Mouse (Mus musculus) heart, postnatal 0 days (tissue): ENCODE data around the gene Tbc1d24. TPM values are rescaled to one million over a fixed set of nuclear protein-coding genes. Genes with fewer than 3 reads are reported as not detected.
A peak's percentile ranks its signal among the peaks of the same experiment; 100 is the strongest.

Source experiments
- ATAC-seq: fragments of 200-750 bp; cut with Nextera tagmentation; 2 replicates; pipeline ENCODE4 v1.8.0; 2017; ENCODE audit warnings: low read depth, moderate number of reproducible peaks, moderate library complexity; ENCODE audit not compliant: insufficient read depth
- DNase-seq: peaks from one replicate; pipeline ENCODE4 v3.0.0-alpha.2; 2016; ENCODE audit warnings: low spot score
- H3K27ac ChIP-seq: fragments of 300-500 bp; sonication (generic); 2 replicates; pipeline ENCODE4 v1.5.1; 2014; ENCODE audit warnings: low read depth, mild to moderate bottlenecking
- H3K27me3 ChIP-seq: fragments of 300-500 bp; sonication (generic); 2 replicates; pipeline ENCODE4 v1.6.1; 2014; ENCODE audit warnings: low read length, mixed read lengths; ENCODE audit not compliant: control insufficient read depth, insufficient read depth
- H3K36me3 ChIP-seq: fragments of 300-500 bp; sonication (generic); replicated peaks from 2 replicates; pipeline ENCODE4 v1.6.1; 2014; ENCODE audit warnings: low read length, mixed read lengths; ENCODE audit not compliant: control insufficient read depth, insufficient read depth
- H3K4me1 ChIP-seq: fragments of 300-500 bp; sonication (generic); 2 replicates; pipeline ENCODE4 v1.6.1; 2014; ENCODE audit warnings: antibody characterized with exemption; ENCODE audit not compliant: control insufficient read depth, insufficient read depth
- H3K4me2 ChIP-seq: fragments of 300-500 bp; sonication (generic); 2 replicates; pipeline ENCODE4 v1.6.1; 2014; ENCODE audit warnings: low read depth, mild to moderate bottlenecking, low read length, moderate library complexity
- H3K4me3 ChIP-seq: fragments of 300-500 bp; sonication (generic); 2 replicates; pipeline ENCODE4 v1.5.1; 2014; ENCODE audit warnings: low read depth, low read length
- H3K9ac ChIP-seq: fragments of 300-500 bp; sonication (generic); replicated peaks from 2 replicates; pipeline ENCODE4 v1.6.1; 2014; ENCODE audit warnings: low read depth, low read length, mixed read lengths
- H3K9me3 ChIP-seq: fragments of 300-500 bp; sonication (generic); replicated peaks from 2 replicates; pipeline ENCODE4 v1.6.1; 2016; ENCODE audit warnings: low read length; ENCODE audit not compliant: control insufficient read depth
- CTCF ChIP-seq: IDR thresholded peaks from 2 replicates; pipeline ENCODE4 v1.5.1; 2016; ENCODE audit warnings: antibody characterized with exemption, control low read depth, low read depth
- EP300 ChIP-seq: IDR thresholded peaks from 2 replicates; pipeline ENCODE4 v1.6.1; 2016; ENCODE audit warnings: antibody characterized with exemption, low read depth
- WGBS: fragments of 180-500 bp; shearing (Covaris S2); extraction: QIAGEN DNeasy Blood & Tissue Kit; methylation state at CpG from one replicate; pipeline ENCODE4 v1.1.7; 2014; 5-methylcytosine and 5-hydroxymethylcytosine counted together
- polyA plus RNA-seq: library from polyadenylated mRNA; unstranded; fragments of >200 nt; fragmentation: Nextera tagmentation; extraction: Ambion mirVana; gene quantifications from 2 replicates; pipeline ENCODE4 v1.2.1, GENCODE M21; 2015
- total RNA-seq: library from RNA; depleted of rRNA; stranded (reverse); fragments of >200 nt; gene quantifications from 2 replicates; pipeline ENCODE4 v1.2.3, GENCODE M21; 2014; ENCODE audit warnings: low replicate concordance

Gene Tbc1d24
- total and polyA plus RNA-seq, 2 experiments from 2014 or later = 2.8 to 19.3 TPM

- Histone ChIP-seq H3K4me3 (no peak overlapping the region), H3K27ac (no peak overlapping the region), H3K9me3 (no peaks in the 10 kb centered on the region), H3K9ac (no peak overlapping the region), H3K4me1 (peaks cover 13% of the 10 kb centered on the region), H3K36me3 (peaks cover 10% of the 10 kb centered on the region; the same call in 1 of the 2 replicates), H3K27me3 (no peaks in the 10 kb centered on the region), H3K4me2 (no peak overlapping the region)
- DNase-seq = no peak
- 68% methylated on average over 4 of the region's 4 CpGs for WGBS
- TF ChIP-seq EP300 (no peak), CTCF (no peak)
- no peak for ATAC-seq
Measured at GRCm38 (mm10) chr17:24216836-24217235, 11.5 kb upstream of the Tbc1d24 start.

GRCm38 (mm10) chr17:24213186-24213585 lies 7.8 kb upstream of the Tbc1d24 start:
- DNase-seq = no peak
- H3K36me3 ChIP-seq = peaks cover 10% of the 10 kb centered on the region; the same call in 1 of the 2 replicates
- no peaks in the 10 kb centered on the region for H3K9me3 ChIP-seq
- H3K27ac ChIP-seq = no peak overlapping the region
- no peak overlapping the region for H3K9ac ChIP-seq
- H3K4me2 ChIP-seq = no peak overlapping the region
- TF ChIP-seq EP300 = no peak
- TF ChIP-seq CTCF = no peak
- H3K27me3 ChIP-seq = peaks cover 24% of the 10 kb centered on the region
- 73% methylated on average over 6 of the region's 6 CpGs for WGBS
- ATAC-seq = no peak
- no peak overlapping the region for H3K4me3 ChIP-seq
- peaks cover 13% of the 10 kb centered on the region for H3K4me1 ChIP-seq

- no peak for ATAC-seq
- Histone ChIP-seq H3K4me2 (peak overlapping the region; percentile 65; the same call in 1 of the 2 replicates), H3K4me3 (no peak overlapping the region), H3K27ac (no peak overlapping the region), H3K9ac (no peak overlapping the region), H3K9me3 (no peaks in the 10 kb centered on the region), H3K27me3 (peaks cover 31% of the 10 kb centered on the region), H3K4me1 (peaks cover 13% of the 10 kb centered on the region), H3K36me3 (peaks cover 6% of the 10 kb centered on the region; the same call in 1 of the 2 replicates)
- DNase-seq = no peak
- no peak for TF ChIP-seq CTCF
- no peak for TF ChIP-seq EP300
- 29% methylated on average over 5 of the region's 5 CpGs for WGBS
Measured at GRCm38 (mm10) chr17:24212441-24213018, 7.2 kb upstream of the Tbc1d24 start.

GRCm38 (mm10) chr17:24211631-24212440 lies 6.5 kb upstream of the Tbc1d24 start:
- H3K4me1 ChIP-seq = peaks cover 13% of the 10 kb centered on the region

GRCm38 (mm10) chr17:24210591-24210990 lies 5.2 kb upstream of the Tbc1d24 start:
- TF ChIP-seq CTCF = no peak
- TF ChIP-seq EP300 = no peak
- Histone ChIP-seq H3K4me3 (no peak overlapping the region), H3K9ac (no peak overlapping the region), H3K9me3 (no peaks in the 10 kb centered on the region), H3K4me2 (no peak overlapping the region), H3K27ac (no peak overlapping the region), H3K4me1 (peaks cover 25% of the 10 kb centered on the region), H3K36me3 (no peaks in the 10 kb centered on the region), H3K27me3 (peaks cover 48% of the 10 kb centered on the region)
- 91% methylated on average over 3 of the region's 3 CpGs for WGBS
- DNase-seq (no peak), ATAC-seq (no peak)

More at GRCm38 (mm10) chr17:24211631-24212440, 6.5 kb upstream of the Tbc1d24 start:
- DNase-seq (no peak), ATAC-seq (no peak)
- Histone ChIP-seq H3K9ac (peak overlapping the region; percentile 55), H3K4me3 (peak overlapping the region; percentile 36), H3K27ac (no peak overlapping the region), H3K36me3 (peaks cover 5% of the 10 kb centered on the region; the same call in 1 of the 2 replicates), H3K9me3 (no peaks in the 10 kb centered on the region), H3K4me2 (peak overlapping the region; percentile 65), H3K27me3 (peaks cover 38% of the 10 kb centered on the region)
- WGBS = 5% methylated on average over 37 of the region's 37 CpGs
- TF ChIP-seq CTCF (no peak), EP300 (no peak)
